Mouse (Mus musculus): ENCODE measurements around the gene Fam189a1.
A peak's percentile ranks its signal among the peaks of the same experiment; 100 is the strongest.

The Fam189a1 gene

DNA sequence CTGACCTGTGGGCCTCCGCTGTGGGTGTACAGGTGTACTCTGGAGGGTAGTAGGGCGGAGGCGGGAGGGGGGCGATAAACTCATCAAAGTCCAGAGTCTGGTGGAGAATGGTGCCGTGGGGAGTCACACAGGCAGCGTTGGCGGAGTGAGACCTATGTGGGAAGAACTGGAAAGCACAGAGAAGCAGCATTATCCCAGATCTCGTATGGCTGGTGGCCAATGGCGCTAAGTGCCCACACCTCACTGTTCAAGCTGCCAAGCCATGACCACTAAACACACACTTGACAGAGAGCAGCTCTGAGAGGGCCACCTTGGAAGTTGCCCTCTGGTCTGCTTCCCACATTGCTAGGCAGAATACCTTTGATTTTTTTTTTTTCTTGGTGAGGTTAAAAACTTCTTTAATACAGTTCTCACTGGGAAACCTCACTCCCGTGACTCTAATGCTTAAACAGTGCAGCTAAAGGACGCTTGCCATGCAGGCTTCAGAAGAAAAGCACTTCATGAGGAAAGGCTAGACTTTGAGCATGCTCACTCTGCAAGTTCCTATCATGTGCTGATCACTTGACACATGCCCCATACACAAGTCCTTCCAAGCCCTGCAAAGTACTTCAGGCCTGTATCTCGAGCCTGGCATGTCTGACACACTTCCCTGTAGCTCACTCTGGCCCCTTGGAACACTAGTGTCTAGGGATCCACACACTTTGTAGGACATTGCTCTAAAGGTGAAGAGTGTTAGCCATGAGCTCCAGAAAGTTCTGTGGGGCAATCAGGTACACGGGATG lies 379.5 kb downstream of the Fam189a1 start:
- Histone ChIP-seq H3K36me3 (ENCODE audit: control insufficient read depth, insufficient read depth, low read length, poor library complexity, severe bottlenecking) (no peaks in the 10 kb centered on the region), H3K27me3 (ENCODE audit: control insufficient read depth, insufficient read depth, low read length, poor library complexity, severe bottlenecking) (no peaks in the 10 kb centered on the region)
- DNase-seq (ENCODE audit: low read depth, low spot score), result no peak

GRCm38 (mm10) chr7:64773465-64773864 lies 382.9 kb downstream of the Fam189a1 start:
- no peaks in the 10 kb centered on the region for H3K27me3 ChIP-seq (ENCODE audit: control insufficient read depth, insufficient read depth, low read length, poor library complexity, severe bottlenecking)

DNA sequence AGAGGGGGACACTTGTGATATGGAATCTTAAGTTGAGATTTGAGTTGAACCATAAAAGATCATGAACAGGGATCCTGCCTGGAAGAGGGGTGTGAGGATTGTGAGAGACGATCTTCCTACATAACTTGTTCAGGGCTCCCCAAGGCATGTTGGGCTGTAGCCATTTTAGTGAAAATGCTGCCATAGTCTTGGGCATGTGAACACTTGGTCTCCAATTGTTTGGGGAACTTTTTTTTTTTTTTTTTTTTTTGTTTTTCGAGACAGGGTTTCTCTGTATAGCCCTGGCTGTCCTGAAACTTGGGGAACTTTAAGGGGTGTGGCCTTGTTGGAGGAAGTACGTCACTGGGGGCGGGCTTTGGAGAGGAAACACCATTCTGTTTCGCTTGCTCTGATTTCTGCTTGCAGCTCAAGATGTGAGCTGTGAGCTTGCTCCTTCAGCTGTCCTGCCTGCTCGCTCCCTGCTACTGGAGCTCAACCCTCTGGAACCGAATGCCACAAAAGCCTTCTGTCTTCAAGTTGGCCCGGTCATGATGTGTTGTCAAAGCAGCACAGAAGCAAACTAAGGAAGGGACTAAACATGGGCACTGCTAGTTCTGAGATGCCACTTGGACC lies 385.5 kb downstream of the Fam189a1 start:
- no peak for DNase-seq (ENCODE audit: low read depth, low spot score)
- no peaks in the 10 kb centered on the region for H3K27me3 ChIP-seq (ENCODE audit: control insufficient read depth, insufficient read depth, low read length, poor library complexity, severe bottlenecking)
- H3K36me3 ChIP-seq (ENCODE audit: control insufficient read depth, insufficient read depth, low read length, poor library complexity, severe bottlenecking), result no peaks in the 10 kb centered on the region

More at GRCm38 (mm10) chr7:64773465-64773864, 382.9 kb downstream of the Fam189a1 start:
- no peaks in the 10 kb centered on the region for H3K36me3 ChIP-seq (ENCODE audit: control insufficient read depth, insufficient read depth, low read length, poor library complexity, severe bottlenecking)
- DNase-seq (ENCODE audit: low read depth, low spot score), result no peak

DNA sequence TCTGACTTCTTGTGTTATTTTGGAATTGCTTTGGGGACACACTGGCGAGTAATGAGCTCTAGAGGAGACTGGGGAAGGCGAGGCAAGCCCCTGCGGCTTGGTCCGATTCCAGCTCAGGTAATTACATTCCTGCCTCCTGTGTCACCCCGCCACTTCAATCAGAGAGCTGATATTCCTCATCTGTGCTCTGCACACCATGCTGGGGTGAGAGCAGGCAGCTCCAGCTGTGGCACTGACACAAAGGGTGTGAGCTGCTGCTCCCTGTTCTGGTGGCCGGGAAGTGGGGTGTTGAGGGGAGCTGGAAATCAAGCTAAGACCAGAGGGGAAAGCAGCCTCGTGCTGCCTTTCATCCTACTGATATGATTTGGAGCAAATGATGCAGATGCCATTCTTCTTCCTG lies 386.6 kb downstream of the Fam189a1 start:
- Histone ChIP-seq H3K27me3 (ENCODE audit: control insufficient read depth, insufficient read depth, low read length, poor library complexity, severe bottlenecking) (no peaks in the 10 kb centered on the region), H3K36me3 (ENCODE audit: control insufficient read depth, insufficient read depth, low read length, poor library complexity, severe bottlenecking) (no peaks in the 10 kb centered on the region)
- DNase-seq (ENCODE audit: low read depth, low spot score), result no peak

GRCm38 (mm10) chr7:64765595-64765994 lies 390.8 kb downstream of the Fam189a1 start:
- no peak for DNase-seq (ENCODE audit: low read depth, low spot score)
- Histone ChIP-seq H3K27me3 (ENCODE audit: control insufficient read depth, insufficient read depth, low read length, poor library complexity, severe bottlenecking) (no peaks in the 10 kb centered on the region), H3K36me3 (ENCODE audit: control insufficient read depth, insufficient read depth, low read length, poor library complexity, severe bottlenecking) (no peaks in the 10 kb centered on the region)

DNA sequence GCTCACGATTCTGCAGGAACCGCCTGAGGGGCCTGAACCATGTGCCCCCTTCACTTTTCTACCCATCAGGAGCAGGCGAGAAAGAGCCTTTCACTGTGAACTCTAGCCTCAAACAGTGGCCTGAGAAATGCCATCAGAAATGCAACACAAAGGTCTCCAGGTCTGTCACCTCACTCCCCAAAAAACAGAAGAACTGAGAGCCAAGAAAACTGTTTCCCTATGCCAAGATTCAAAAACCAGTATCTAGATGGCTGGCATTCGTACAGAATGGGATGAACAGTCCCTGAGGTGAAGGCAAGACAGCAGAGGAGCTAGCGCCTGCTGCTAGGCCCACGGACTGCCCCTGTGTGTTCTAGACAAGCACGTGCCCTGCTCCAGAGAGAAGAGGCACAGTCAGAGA lies 401.2 kb downstream of the Fam189a1 start:
- H3K36me3 ChIP-seq (ENCODE audit: control insufficient read depth, insufficient read depth, low read length, poor library complexity, severe bottlenecking), result no peaks in the 10 kb centered on the region
- no peak for DNase-seq (ENCODE audit: low read depth, low spot score)
- H3K27me3 ChIP-seq (ENCODE audit: control insufficient read depth, insufficient read depth, low read length, poor library complexity, severe bottlenecking), result no peaks in the 10 kb centered on the region

DNA sequence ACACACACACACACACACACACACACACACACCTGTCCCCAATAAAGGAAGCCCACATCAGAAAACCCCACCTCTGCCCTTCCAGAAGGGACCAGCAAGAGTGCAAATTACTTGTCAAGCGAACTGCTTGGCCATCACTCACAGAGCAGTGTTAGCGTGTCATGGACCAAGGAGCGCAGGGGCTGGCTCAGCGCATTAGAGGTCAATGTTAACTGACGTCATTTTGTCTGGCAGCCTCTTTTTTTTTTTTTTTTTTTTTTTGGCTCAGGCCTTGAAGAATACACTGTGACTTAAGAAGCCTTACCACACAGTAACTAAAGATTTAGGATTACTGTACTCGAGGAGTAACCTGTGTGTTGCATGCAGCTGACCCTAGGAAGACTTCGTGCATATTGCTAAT lies 402.2 kb downstream of the Fam189a1 start:
- Histone ChIP-seq H3K36me3 (ENCODE audit: control insufficient read depth, insufficient read depth, low read length, poor library complexity, severe bottlenecking) (no peaks in the 10 kb centered on the region), H3K27me3 (ENCODE audit: control insufficient read depth, insufficient read depth, low read length, poor library complexity, severe bottlenecking) (no peaks in the 10 kb centered on the region)
- DNase-seq (ENCODE audit: low read depth, low spot score), result no peak

DNA sequence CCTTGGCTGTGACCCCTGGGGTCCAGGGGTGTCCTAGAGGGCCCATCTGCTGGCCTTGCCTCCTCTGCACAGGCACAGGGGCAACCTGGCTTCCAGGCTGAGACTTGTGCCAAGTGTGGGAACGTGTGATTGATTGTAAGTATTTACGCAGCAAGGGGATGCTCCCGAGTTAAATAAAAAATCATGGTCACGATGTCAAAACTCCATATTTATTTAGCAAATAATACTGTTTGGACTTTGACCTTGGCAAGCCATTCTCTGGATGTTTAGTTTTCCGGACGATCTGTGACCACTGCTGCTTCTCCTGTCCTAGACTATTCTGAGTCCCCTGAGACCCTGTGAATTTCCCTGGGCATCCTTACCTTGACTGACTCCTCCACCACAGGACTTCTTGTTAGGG lies 402.7 kb downstream of the Fam189a1 start:
- no peaks in the 10 kb centered on the region for H3K36me3 ChIP-seq (ENCODE audit: control insufficient read depth, insufficient read depth, low read length, poor library complexity, severe bottlenecking)
- no peak for DNase-seq (ENCODE audit: low read depth, low spot score)

DNA sequence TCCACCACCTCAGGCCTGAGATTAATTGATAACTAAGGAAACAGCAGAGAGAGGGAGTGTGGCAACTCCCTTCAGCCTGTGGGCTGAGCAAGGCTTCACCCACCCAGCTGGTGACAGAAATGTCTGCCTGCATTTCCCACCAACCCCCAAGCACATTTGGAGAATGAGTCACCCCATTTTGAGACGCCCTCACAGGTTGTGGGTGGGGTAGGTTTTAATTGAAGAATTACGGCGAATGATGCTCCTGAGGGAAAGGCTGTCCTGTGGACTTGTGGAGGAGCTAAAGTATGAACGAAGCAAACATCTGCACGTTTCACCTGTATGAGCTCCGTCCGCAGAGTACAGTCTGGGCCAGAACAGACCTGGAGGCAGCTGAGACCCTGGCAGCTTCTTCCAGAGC lies 404.2 kb downstream of the Fam189a1 start:
- no peaks in the 10 kb centered on the region for H3K36me3 ChIP-seq (ENCODE audit: control insufficient read depth, insufficient read depth, low read length, poor library complexity, severe bottlenecking)
- H3K27me3 ChIP-seq (ENCODE audit: control insufficient read depth, insufficient read depth, low read length, poor library complexity, severe bottlenecking), result no peaks in the 10 kb centered on the region
- DNase-seq (ENCODE audit: low read depth, low spot score), result no peak

More for the DNA sequence above, 402.7 kb downstream of the Fam189a1 start:
- H3K27me3 ChIP-seq (ENCODE audit: control insufficient read depth, insufficient read depth, low read length, poor library complexity, severe bottlenecking), result no peaks in the 10 kb centered on the region

GRCm38 (mm10) chr7:64751465-64751864 lies 404.9 kb downstream of the Fam189a1 start:
- no peaks in the 10 kb centered on the region for H3K27me3 ChIP-seq (ENCODE audit: control insufficient read depth, insufficient read depth, low read length, poor library complexity, severe bottlenecking)
- H3K36me3 ChIP-seq (ENCODE audit: control insufficient read depth, insufficient read depth, low read length, poor library complexity, severe bottlenecking), result no peaks in the 10 kb centered on the region
- peak; percentile 8 for DNase-seq (ENCODE audit: low read depth, low spot score)

DNA sequence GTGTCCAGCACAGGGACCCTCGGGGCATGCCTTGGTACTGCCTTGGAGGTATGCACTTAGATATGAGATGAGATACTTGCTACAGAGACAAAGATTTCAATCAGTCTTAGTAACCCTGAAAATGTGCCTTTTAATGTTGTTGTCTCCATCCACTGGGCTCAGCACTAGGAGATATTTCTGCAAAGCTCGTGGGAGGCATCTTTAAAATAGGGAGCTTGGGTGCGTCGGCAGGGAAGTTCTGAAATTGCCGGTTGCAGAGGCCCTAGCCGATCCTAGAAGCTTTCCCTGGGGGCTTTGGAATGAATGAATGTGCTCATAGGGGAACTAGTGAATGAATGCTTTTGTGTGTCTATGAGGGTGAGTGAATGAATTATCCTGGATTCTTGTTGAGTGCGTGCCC lies 412.8 kb downstream of the Fam189a1 start:
- DNase-seq (ENCODE audit: low read depth, low spot score), result no peak
- no peaks in the 10 kb centered on the region for H3K36me3 ChIP-seq (ENCODE audit: control insufficient read depth, insufficient read depth, low read length, poor library complexity, severe bottlenecking)

DNA sequence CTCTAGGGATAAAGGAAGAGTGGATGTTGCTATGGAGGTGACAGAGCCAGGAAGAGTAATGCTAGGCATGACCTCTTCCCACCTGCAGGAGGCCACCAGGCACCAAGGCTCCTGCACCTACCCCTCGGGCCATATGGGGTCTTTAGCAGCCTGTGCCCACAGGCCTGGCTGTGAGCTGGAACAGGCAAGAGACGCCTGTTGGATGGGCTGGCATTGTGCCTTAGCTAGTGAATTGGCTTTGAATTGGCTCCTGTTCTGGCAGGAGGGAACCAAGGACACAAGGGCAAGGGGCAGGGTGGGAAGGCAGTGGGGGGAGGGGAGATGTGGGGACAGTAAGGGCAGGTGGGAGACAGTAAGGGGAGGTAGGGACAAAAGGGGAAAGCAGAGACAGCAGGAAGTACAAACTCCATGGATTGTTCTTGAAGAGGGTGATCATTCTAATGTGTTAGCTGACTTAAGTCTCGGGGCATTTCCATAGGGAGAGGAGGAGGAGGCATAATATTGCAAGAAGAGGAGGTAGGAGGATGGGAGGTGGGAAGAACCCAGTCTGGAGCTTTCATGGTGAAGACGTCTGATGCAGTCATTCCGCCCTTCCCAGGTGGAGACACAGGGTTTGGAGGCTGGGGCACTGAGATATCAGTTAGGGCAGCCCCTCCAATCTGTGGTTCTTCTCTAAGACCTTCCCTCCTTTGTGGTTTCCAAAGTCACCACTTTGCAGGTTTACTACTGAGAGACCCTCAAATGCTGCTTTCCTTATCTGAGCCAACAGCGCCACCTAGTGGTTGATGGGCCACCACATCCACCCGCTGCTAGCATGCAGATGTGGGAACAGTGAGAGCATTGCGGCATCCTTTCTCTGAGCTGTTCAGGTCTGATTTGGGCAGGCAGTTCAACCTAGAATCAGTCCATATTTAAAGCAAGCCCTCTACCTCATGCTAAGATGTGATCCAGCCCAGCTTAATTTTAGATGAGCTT lies 414.8 kb downstream of the Fam189a1 start:
- DNase-seq (ENCODE audit: low read depth, low spot score), result peak; percentile 55
- Histone ChIP-seq H3K27me3 (ENCODE audit: control insufficient read depth, insufficient read depth, low read length, poor library complexity, severe bottlenecking) (no peaks in the 10 kb centered on the region), H3K36me3 (ENCODE audit: control insufficient read depth, insufficient read depth, low read length, poor library complexity, severe bottlenecking) (no peaks in the 10 kb centered on the region)

More for the DNA sequence above, 412.8 kb downstream of the Fam189a1 start:
- no peaks in the 10 kb centered on the region for H3K27me3 ChIP-seq (ENCODE audit: control insufficient read depth, insufficient read depth, low read length, poor library complexity, severe bottlenecking)

- H3K36me3 ChIP-seq (ENCODE audit: control insufficient read depth, insufficient read depth, low read length, poor library complexity, severe bottlenecking), result no peaks in the 10 kb centered on the region
- no peak for DNase-seq (ENCODE audit: low read depth, low spot score)
- no peaks in the 10 kb centered on the region for H3K27me3 ChIP-seq (ENCODE audit: control insufficient read depth, insufficient read depth, low read length, poor library complexity, severe bottlenecking)
Measured at GRCm38 (mm10) chr7:64739131-64739530, 417.2 kb downstream of the Fam189a1 start.

- no peak for DNase-seq (ENCODE audit: low read depth, low spot score)
- H3K36me3 ChIP-seq (ENCODE audit: control insufficient read depth, insufficient read depth, low read length, poor library complexity, severe bottlenecking), result no peaks in the 10 kb centered on the region
- no peaks in the 10 kb centered on the region for H3K27me3 ChIP-seq (ENCODE audit: control insufficient read depth, insufficient read depth, low read length, poor library complexity, severe bottlenecking)
Measured at GRCm38 (mm10) chr7:64729785-64730184, 426.6 kb downstream of the Fam189a1 start.

- Histone ChIP-seq H3K27me3 (ENCODE audit: control insufficient read depth, insufficient read depth, low read length, poor library complexity, severe bottlenecking) (no peaks in the 10 kb centered on the region), H3K36me3 (ENCODE audit: control insufficient read depth, insufficient read depth, low read length, poor library complexity, severe bottlenecking) (no peaks in the 10 kb centered on the region)
- DNase-seq (ENCODE audit: low read depth, low spot score), result no peak
Measured at GRCm38 (mm10) chr7:64728816-64729215, 427.6 kb downstream of the Fam189a1 start.

Measured in splenic B cell, adult 2 months (primary cell).